Mouse (Mus musculus): ENCODE measurements at regions not wholly inside any gene's neighbourhood (a gene's known extent, or its start where the extent isn't known, plus 50 kb on each side); places are given as distances from the start of the nearest gene placed in this dataset.

- Histone ChIP-seq H3K4me3 (ENCODE audit: low read depth, low read length) (no peak overlapping the region), H3K9ac (replicated peaks; ENCODE audit: low read depth, low read length) (no peak overlapping the region), H3K36me3 (ENCODE audit: control insufficient read depth, insufficient read depth, low read length) (no peaks in the 10 kb centered on the region), H3K9me3 (ENCODE audit: control insufficient read depth, low read depth, low read length) (no peaks in the 10 kb centered on the region), H3K4me2 (replicated peaks; ENCODE audit: low read depth, low read length) (no peak overlapping the region), H3K27me3 (ENCODE audit: control insufficient read depth, insufficient read depth, low read length) (no peaks in the 10 kb centered on the region), H3K27ac (ENCODE audit: low read length) (no peak overlapping the region), H3K4me1 (ENCODE audit: control insufficient read depth, insufficient read depth, low read length) (no peaks in the 10 kb centered on the region)
- ATAC-seq (ENCODE audit: insufficient number of reproducible peaks, insufficient read depth, low FRiP score, low read depth): no peak
- WGBS: 35% methylated on average over 3 of the region's 3 CpGs
Observed at GRCm38 (mm10) chr1:47094498-47094897, 201.8 kb upstream of the Slc39a10 start.

GRCm38 (mm10) chr1:47093289-47093947 is 200.8 kb upstream of the Slc39a10 start:
- no peak overlapping the region for H3K27ac ChIP-seq (ENCODE audit: low read length)
- H3K4me2 ChIP-seq (replicated peaks; ENCODE audit: low read depth, low read length): no peak overlapping the region
- no peaks in the 10 kb centered on the region for H3K36me3 ChIP-seq (ENCODE audit: control insufficient read depth, insufficient read depth, low read length)
- H3K4me3 ChIP-seq (ENCODE audit: low read depth, low read length): no peak overlapping the region
- no peak overlapping the region for H3K9ac ChIP-seq (replicated peaks; ENCODE audit: low read depth, low read length)
- WGBS: 46% methylated on average over 6 of the region's 6 CpGs
- H3K4me1 ChIP-seq (ENCODE audit: control insufficient read depth, insufficient read depth, low read length): no peaks in the 10 kb centered on the region
- no peaks in the 10 kb centered on the region for H3K27me3 ChIP-seq (ENCODE audit: control insufficient read depth, insufficient read depth, low read length)
- ATAC-seq (ENCODE audit: insufficient number of reproducible peaks, insufficient read depth, low FRiP score, low read depth): no peak
- no peaks in the 10 kb centered on the region for H3K9me3 ChIP-seq (ENCODE audit: control insufficient read depth, low read depth, low read length)

- no peaks in the 10 kb centered on the region for H3K36me3 ChIP-seq (ENCODE audit: control insufficient read depth, insufficient read depth, low read length)
- H3K27me3 ChIP-seq (ENCODE audit: control insufficient read depth, insufficient read depth, low read length): no peaks in the 10 kb centered on the region
- no peak for ATAC-seq (ENCODE audit: insufficient number of reproducible peaks, insufficient read depth, low FRiP score, low read depth)
- WGBS: 86% methylated on average over 7 of the region's 7 CpGs
- no peak overlapping the region for H3K4me2 ChIP-seq (replicated peaks; ENCODE audit: low read depth, low read length)
- H3K27ac ChIP-seq (ENCODE audit: low read length): no peak overlapping the region
- H3K4me3 ChIP-seq (ENCODE audit: low read depth, low read length): no peak overlapping the region
- no peak overlapping the region for H3K9ac ChIP-seq (replicated peaks; ENCODE audit: low read depth, low read length)
- no peaks in the 10 kb centered on the region for H3K9me3 ChIP-seq (ENCODE audit: control insufficient read depth, low read depth, low read length)
- no peaks in the 10 kb centered on the region for H3K4me1 ChIP-seq (ENCODE audit: control insufficient read depth, insufficient read depth, low read length)
Observed at GRCm38 (mm10) chr1:47076423-47076822, 183.8 kb upstream of the Slc39a10 start.

- no peak overlapping the region for H3K9ac ChIP-seq (replicated peaks; ENCODE audit: low read depth, low read length)
- H3K4me2 ChIP-seq (replicated peaks; ENCODE audit: low read depth, low read length): no peak overlapping the region
- H3K27ac ChIP-seq (ENCODE audit: low read length): no peak overlapping the region
- H3K27me3 ChIP-seq (ENCODE audit: control insufficient read depth, insufficient read depth, low read length): no peaks in the 10 kb centered on the region
- H3K36me3 ChIP-seq (ENCODE audit: control insufficient read depth, insufficient read depth, low read length): no peaks in the 10 kb centered on the region
- H3K4me1 ChIP-seq (ENCODE audit: control insufficient read depth, insufficient read depth, low read length): no peaks in the 10 kb centered on the region
- WGBS: 45% methylated on average over 1 of the region's 1 CpGs
- ATAC-seq (ENCODE audit: insufficient number of reproducible peaks, insufficient read depth, low FRiP score, low read depth): no peak
- H3K4me3 ChIP-seq (ENCODE audit: low read depth, low read length): no peak overlapping the region
- H3K9me3 ChIP-seq (ENCODE audit: control insufficient read depth, low read depth, low read length): no peaks in the 10 kb centered on the region
Observed at GRCm38 (mm10) chr1:47058149-47058548, 165.5 kb upstream of the Slc39a10 start.

GRCm38 (mm10) chr1:47057344-47057743 is 164.7 kb upstream of the Slc39a10 start:
- Histone ChIP-seq H3K27ac (ENCODE audit: low read length) (no peak overlapping the region), H3K9me3 (ENCODE audit: control insufficient read depth, low read depth, low read length) (no peaks in the 10 kb centered on the region), H3K4me1 (ENCODE audit: control insufficient read depth, insufficient read depth, low read length) (no peaks in the 10 kb centered on the region), H3K36me3 (ENCODE audit: control insufficient read depth, insufficient read depth, low read length) (no peaks in the 10 kb centered on the region), H3K9ac (replicated peaks; ENCODE audit: low read depth, low read length) (no peak overlapping the region), H3K4me3 (ENCODE audit: low read depth, low read length) (no peak overlapping the region), H3K27me3 (ENCODE audit: control insufficient read depth, insufficient read depth, low read length) (no peaks in the 10 kb centered on the region), H3K4me2 (replicated peaks; ENCODE audit: low read depth, low read length) (no peak overlapping the region)
- ATAC-seq (ENCODE audit: insufficient number of reproducible peaks, insufficient read depth, low FRiP score, low read depth): no peak
- 55% methylated on average over 3 of the region's 3 CpGs for WGBS

GRCm38 (mm10) chr1:47051109-47051508 is 158.5 kb upstream of the Slc39a10 start:
- no peak for ATAC-seq (ENCODE audit: insufficient number of reproducible peaks, insufficient read depth, low FRiP score, low read depth)
- Histone ChIP-seq H3K9ac (replicated peaks; ENCODE audit: low read depth, low read length) (no peak overlapping the region), H3K27ac (ENCODE audit: low read length) (no peak overlapping the region), H3K27me3 (ENCODE audit: control insufficient read depth, insufficient read depth, low read length) (no peaks in the 10 kb centered on the region), H3K4me2 (replicated peaks; ENCODE audit: low read depth, low read length) (no peak overlapping the region), H3K4me3 (ENCODE audit: low read depth, low read length) (no peak overlapping the region), H3K4me1 (ENCODE audit: control insufficient read depth, insufficient read depth, low read length) (no peaks in the 10 kb centered on the region), H3K9me3 (ENCODE audit: control insufficient read depth, low read depth, low read length) (no peaks in the 10 kb centered on the region), H3K36me3 (ENCODE audit: control insufficient read depth, insufficient read depth, low read length) (no peaks in the 10 kb centered on the region)

- Histone ChIP-seq H3K9ac (replicated peaks; ENCODE audit: low read depth, low read length) (no peak overlapping the region), H3K9me3 (ENCODE audit: control insufficient read depth, low read depth, low read length) (no peaks in the 10 kb centered on the region), H3K4me2 (replicated peaks; ENCODE audit: low read depth, low read length) (no peak overlapping the region), H3K27me3 (ENCODE audit: control insufficient read depth, insufficient read depth, low read length) (no peaks in the 10 kb centered on the region), H3K4me1 (ENCODE audit: control insufficient read depth, insufficient read depth, low read length) (no peaks in the 10 kb centered on the region), H3K4me3 (ENCODE audit: low read depth, low read length) (no peak overlapping the region), H3K27ac (ENCODE audit: low read length) (no peak overlapping the region), H3K36me3 (ENCODE audit: control insufficient read depth, insufficient read depth, low read length) (no peaks in the 10 kb centered on the region)
- no peak for ATAC-seq (ENCODE audit: insufficient number of reproducible peaks, insufficient read depth, low FRiP score, low read depth)
- 80% methylated on average over 1 of the region's 1 CpGs for WGBS
Observed at GRCm38 (mm10) chr1:47050492-47050891, 157.8 kb upstream of the Slc39a10 start.

GRCm38 (mm10) chr1:47037576-47037975 is 144.9 kb upstream of the Slc39a10 start:
- no peak overlapping the region for H3K4me2 ChIP-seq (replicated peaks; ENCODE audit: low read depth, low read length)
- 81% methylated on average over 2 of the region's 2 CpGs for WGBS
- no peaks in the 10 kb centered on the region for H3K27me3 ChIP-seq (ENCODE audit: control insufficient read depth, insufficient read depth, low read length)
- H3K4me1 ChIP-seq (ENCODE audit: control insufficient read depth, insufficient read depth, low read length): no peaks in the 10 kb centered on the region
- H3K27ac ChIP-seq (ENCODE audit: low read length): no peak overlapping the region
- no peaks in the 10 kb centered on the region for H3K36me3 ChIP-seq (ENCODE audit: control insufficient read depth, insufficient read depth, low read length)
- H3K9ac ChIP-seq (replicated peaks; ENCODE audit: low read depth, low read length): no peak overlapping the region
- ATAC-seq (ENCODE audit: insufficient number of reproducible peaks, insufficient read depth, low FRiP score, low read depth): no peak
- H3K9me3 ChIP-seq (ENCODE audit: control insufficient read depth, low read depth, low read length): no peaks in the 10 kb centered on the region
- no peak overlapping the region for H3K4me3 ChIP-seq (ENCODE audit: low read depth, low read length)

GRCm38 (mm10) chr1:47019356-47019755 is 126.7 kb upstream of the Slc39a10 start:
- no peak; the same call in 1 of the 2 replicates for ATAC-seq (ENCODE audit: insufficient number of reproducible peaks, insufficient read depth, low FRiP score, low read depth)
- Histone ChIP-seq H3K9ac (replicated peaks; ENCODE audit: low read depth, low read length) (no peak overlapping the region), H3K4me1 (ENCODE audit: control insufficient read depth, insufficient read depth, low read length) (no peaks in the 10 kb centered on the region), H3K27ac (ENCODE audit: low read length) (no peak overlapping the region), H3K27me3 (ENCODE audit: control insufficient read depth, insufficient read depth, low read length) (no peaks in the 10 kb centered on the region), H3K4me3 (ENCODE audit: low read depth, low read length) (no peak overlapping the region), H3K9me3 (ENCODE audit: control insufficient read depth, low read depth, low read length) (no peaks in the 10 kb centered on the region), H3K4me2 (replicated peaks; ENCODE audit: low read depth, low read length) (no peak overlapping the region), H3K36me3 (ENCODE audit: control insufficient read depth, insufficient read depth, low read length) (no peaks in the 10 kb centered on the region)
- 17% methylated on average over 1 of the region's 1 CpGs for WGBS

All from stomach, embryonic 14.5 days (tissue).